Mouse (Mus musculus) liver, embryonic 16.5 days (tissue): Measurements from ENCODE around the gene Zdhhc14. TPM values are rescaled to one million over a fixed set of nuclear protein-coding genes. Genes with fewer than 3 reads are reported as not detected.
A peak's percentile ranks its signal among the peaks of the same experiment; 100 is the strongest.

Experiments used
- ATAC-seq: fragments of 200-750 bp; cut with Nextera tagmentation; 2 replicates; pipeline ENCODE4 v1.8.0; 2017; ENCODE audit warnings: low read depth, mild to moderate bottlenecking, moderate number of reproducible peaks, moderate library complexity
- H3K27ac ChIP-seq: fragments of 300-500 bp; sonication (generic); 2 replicates; pipeline ENCODE4 v1.5.1; 2014; ENCODE audit warnings: mild to moderate bottlenecking, low read length
- H3K27me3 ChIP-seq: fragments of 300-500 bp; sonication (generic); 2 replicates; pipeline ENCODE4 v1.6.1; 2014; ENCODE audit warnings: low read depth, low read length, mixed read lengths; ENCODE audit not compliant: control insufficient read depth, insufficient read depth
- H3K36me3 ChIP-seq: fragments of 300-500 bp; sonication (generic); 2 replicates; pipeline ENCODE4 v1.6.1; 2014; ENCODE audit warnings: mild to moderate bottlenecking; ENCODE audit not compliant: control insufficient read depth, insufficient read depth
- H3K4me1 ChIP-seq: fragments of 300-500 bp; sonication (generic); 2 replicates; pipeline ENCODE4 v1.6.1; 2014; ENCODE audit warnings: low read depth, low read length, mixed read lengths; ENCODE audit not compliant: control insufficient read depth
- H3K4me2 ChIP-seq: fragments of 300-500 bp; sonication (generic); 2 replicates; pipeline ENCODE4 v1.6.1; 2014; ENCODE audit warnings: low read depth, low read length, mixed read lengths
- H3K4me3 ChIP-seq: fragments of 300-500 bp; sonication (generic); 2 replicates; pipeline ENCODE4 v1.5.1; 2014; ENCODE audit warnings: low read depth, mild to moderate bottlenecking, low read length
- H3K9ac ChIP-seq: fragments of 300-500 bp; sonication (generic); 2 replicates; pipeline ENCODE4 v1.6.1; 2014; ENCODE audit warnings: low read depth, low read length
- H3K9me3 ChIP-seq: fragments of 300-500 bp; sonication (generic); replicated peaks from 2 replicates; pipeline ENCODE4 v1.6.1; 2016; ENCODE audit warnings: low read length; ENCODE audit not compliant: control insufficient read depth
- WGBS: fragments of 180-500 bp; shearing (Covaris S2); extraction: QIAGEN DNeasy Blood & Tissue Kit; methylation state at CpG from one replicate; pipeline ENCODE4 v1.1.7; 2014; ENCODE audit not compliant: insufficient replicate concordance; 5-methylcytosine and 5-hydroxymethylcytosine counted together
- polyA plus RNA-seq: library from polyadenylated mRNA; unstranded; fragments of >200 nt; fragmentation: Nextera tagmentation; extraction: Ambion mirVana; gene quantifications from 2 replicates; pipeline ENCODE4 v1.2.1, GENCODE M21; 2015

Zdhhc14 gene
- polyA plus RNA-seq, 1 experiment from 2014 or later: 3.0 TPM

DNA sequence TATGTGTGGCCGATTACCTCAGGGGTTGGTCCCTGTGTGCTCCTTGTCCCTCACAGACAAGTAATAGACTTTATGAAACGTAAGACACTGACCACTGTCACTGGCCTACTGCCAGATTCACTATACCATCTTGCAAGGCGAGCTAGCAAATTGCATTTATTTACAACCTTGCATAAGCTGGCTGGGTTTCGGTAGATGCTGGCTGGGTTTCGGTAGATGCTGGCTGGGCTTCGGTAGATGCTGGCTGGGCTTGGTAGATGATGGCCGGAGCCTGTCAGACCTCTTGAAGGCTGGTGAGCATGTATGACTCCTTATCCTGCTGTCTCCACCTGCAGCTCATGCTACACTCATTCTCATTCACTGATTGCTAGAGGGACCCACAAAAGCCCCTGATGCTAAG, 200.9 kb downstream of the Zdhhc14 start:
- no peaks in the 10 kb centered on the region for H3K27me3 ChIP-seq
- no peak overlapping the region for H3K4me2 ChIP-seq
- H3K4me3 ChIP-seq: no peak overlapping the region
- WGBS: 82% methylated on average over 7 of the region's 7 CpGs
- ATAC-seq: no peak
- H3K9me3 ChIP-seq: no peaks in the 10 kb centered on the region
- no peak overlapping the region for H3K27ac ChIP-seq
- no peak overlapping the region for H3K9ac ChIP-seq
- no peaks in the 10 kb centered on the region for H3K36me3 ChIP-seq
- no peaks in the 10 kb centered on the region for H3K4me1 ChIP-seq

DNA sequence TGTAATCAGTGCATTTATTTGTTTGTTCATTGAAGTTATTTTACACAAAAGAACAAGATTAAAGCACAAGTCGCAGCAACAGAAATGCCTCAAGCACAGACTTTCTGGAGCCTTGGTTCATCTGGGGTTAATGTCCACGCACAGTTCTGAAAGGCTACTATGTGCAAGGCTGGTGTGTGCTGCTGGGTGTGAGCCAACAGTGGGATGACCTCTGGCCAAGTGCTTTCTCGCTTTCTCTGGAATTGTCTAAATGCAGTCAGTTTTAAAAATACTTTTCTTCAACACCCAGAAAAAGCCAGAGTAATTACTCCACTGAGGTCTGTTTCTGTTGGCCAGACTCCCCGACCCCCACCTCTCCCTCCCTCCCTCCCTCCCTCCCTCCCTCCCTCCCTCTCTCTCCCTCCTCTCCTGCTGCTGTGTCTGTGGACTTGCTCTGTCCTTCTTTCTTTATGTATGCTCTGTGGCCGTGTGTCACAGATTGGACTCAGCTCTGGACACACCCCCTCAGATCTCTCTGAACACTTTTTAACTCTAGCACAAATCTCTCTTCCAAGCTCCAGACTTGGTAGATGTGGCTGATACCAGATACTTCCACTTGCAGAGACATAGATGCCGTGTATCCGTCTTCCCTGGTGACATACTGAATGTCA, 206.2 kb downstream of the Zdhhc14 start:
- Histone ChIP-seq H3K4me2 (no peak overlapping the region), H3K9me3 (no peaks in the 10 kb centered on the region), H3K4me1 (no peaks in the 10 kb centered on the region), H3K36me3 (no peaks in the 10 kb centered on the region), H3K9ac (no peak overlapping the region), H3K27me3 (no peaks in the 10 kb centered on the region), H3K27ac (no peak overlapping the region), H3K4me3 (no peak overlapping the region)
- WGBS: 67% methylated on average over 7 of the region's 7 CpGs
- ATAC-seq: peak; percentile 58; the same call in 1 of the 2 replicates

DNA sequence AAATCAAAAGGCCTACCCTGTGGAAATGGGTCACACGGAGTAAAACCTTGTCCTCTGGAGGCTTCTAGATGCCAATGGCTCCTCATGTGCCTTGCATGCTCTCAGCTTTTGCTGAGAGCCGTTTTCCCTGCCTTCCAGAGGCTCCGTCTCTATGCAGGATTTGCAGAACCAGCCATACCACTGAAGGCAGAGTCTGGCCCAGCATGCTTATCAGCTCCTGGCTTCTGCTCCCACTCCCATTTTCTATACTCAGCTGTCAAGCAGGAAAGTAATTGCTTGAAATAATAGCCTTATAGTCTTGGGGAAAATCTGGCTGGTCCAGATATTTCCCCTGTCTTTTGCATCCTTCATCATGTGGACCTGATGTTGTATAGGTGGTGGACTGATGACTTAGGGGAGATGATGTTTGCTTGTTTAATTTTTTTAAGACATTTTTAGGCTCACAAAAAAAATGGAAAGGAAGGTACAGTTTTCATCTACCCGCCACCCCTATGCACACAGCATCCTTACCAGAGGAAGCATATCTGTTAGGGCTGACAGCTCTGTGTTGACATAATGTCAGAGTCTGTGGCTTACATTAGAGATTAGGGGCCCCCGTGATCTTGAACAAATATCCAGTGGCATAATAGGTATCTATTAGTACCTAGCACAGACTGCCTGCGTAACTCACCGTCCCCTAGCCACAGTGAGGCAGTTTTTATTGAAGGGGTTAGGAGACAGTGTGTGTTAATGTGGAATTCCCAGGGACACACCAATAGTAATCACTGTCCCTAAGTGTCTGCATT, 218.2 kb downstream of the Zdhhc14 start:
- WGBS: 56% methylated on average over 7 of the region's 7 CpGs
- no peaks in the 10 kb centered on the region for H3K27me3 ChIP-seq
- no peak overlapping the region for H3K9ac ChIP-seq
- no peaks in the 10 kb centered on the region for H3K4me1 ChIP-seq
- no peaks in the 10 kb centered on the region for H3K36me3 ChIP-seq
- H3K9me3 ChIP-seq: no peaks in the 10 kb centered on the region
- ATAC-seq: no peak
- H3K27ac ChIP-seq: no peak overlapping the region
- no peak overlapping the region for H3K4me3 ChIP-seq
- no peak overlapping the region for H3K4me2 ChIP-seq

DNA sequence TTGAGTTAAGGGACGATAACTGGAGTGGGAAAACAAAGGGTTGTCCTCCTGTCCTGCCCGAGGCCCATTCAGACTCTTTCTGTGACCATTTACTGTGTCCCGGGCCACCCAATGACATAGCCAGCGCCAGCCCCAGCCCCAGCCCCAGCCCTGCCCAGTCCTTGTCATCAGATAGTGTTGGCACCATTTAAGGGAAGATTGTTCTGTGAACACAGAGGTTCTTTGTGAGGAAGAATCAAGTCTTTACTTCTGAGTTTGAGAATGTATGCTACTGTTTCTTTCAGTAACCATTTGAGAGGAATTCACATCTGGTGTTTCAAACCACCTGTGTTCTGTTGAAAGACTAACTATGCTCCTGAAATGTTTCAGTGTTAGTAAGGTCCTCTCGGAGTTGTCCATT, 219.5 kb downstream of the Zdhhc14 start:
- Histone ChIP-seq H3K27ac (no peak overlapping the region), H3K4me1 (no peaks in the 10 kb centered on the region), H3K9me3 (no peaks in the 10 kb centered on the region), H3K4me3 (no peak overlapping the region), H3K9ac (no peak overlapping the region), H3K4me2 (no peak overlapping the region), H3K36me3 (no peaks in the 10 kb centered on the region), H3K27me3 (no peaks in the 10 kb centered on the region)
- ATAC-seq: no peak
- 65% methylated on average over 5 of the region's 5 CpGs for WGBS

DNA sequence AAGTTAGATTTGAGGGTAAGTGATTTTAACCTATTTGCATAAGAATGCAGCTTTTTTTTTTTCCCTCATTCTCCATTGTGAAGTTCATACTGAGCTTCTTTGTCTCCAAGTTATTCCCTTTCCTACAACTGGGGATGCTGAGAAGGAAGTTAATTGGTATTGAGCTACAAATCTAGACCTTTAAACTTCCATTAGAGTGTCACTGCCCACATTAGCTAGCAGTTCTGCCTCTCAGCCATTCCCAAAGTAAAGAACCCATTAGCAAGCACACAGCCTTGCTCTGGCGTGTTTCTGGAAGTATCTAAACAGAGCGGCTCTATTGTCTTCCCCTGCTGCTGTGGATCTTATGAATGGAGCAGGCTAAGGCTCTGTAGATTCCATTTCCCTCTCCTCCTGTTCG, 220.8 kb downstream of the Zdhhc14 start:
- Histone ChIP-seq H3K36me3 (no peaks in the 10 kb centered on the region), H3K9ac (no peak overlapping the region), H3K4me3 (no peak overlapping the region), H3K27me3 (no peaks in the 10 kb centered on the region), H3K27ac (no peak overlapping the region), H3K4me1 (no peaks in the 10 kb centered on the region), H3K9me3 (no peaks in the 10 kb centered on the region), H3K4me2 (no peak overlapping the region)
- no peak for ATAC-seq
- WGBS: 71% methylated on average over 3 of the region's 3 CpGs

DNA sequence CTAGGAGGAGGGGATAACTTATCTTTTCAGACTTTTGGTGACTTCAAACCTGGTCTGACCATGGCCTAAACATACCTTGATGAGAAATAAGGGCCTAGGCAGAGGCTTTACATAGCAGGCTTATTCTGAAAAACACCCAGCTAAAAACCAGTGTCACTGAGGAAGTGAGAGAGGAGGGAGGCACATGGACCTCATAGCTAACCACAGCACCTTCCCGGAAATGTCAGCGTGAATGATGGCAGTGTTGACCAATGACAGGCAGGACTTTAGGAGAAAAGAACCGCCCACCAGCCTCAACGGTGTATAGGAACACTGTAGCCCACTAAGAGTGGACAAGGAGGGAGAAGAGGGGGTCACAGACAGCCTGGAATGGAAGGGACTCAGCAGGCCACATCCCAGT, 224.6 kb downstream of the Zdhhc14 start:
- Histone ChIP-seq H3K9me3 (no peaks in the 10 kb centered on the region), H3K4me1 (no peaks in the 10 kb centered on the region), H3K27me3 (no peaks in the 10 kb centered on the region), H3K27ac (no peak overlapping the region), H3K4me3 (no peak overlapping the region), H3K4me2 (no peak overlapping the region), H3K9ac (no peak overlapping the region), H3K36me3 (no peaks in the 10 kb centered on the region)
- WGBS: 54% methylated on average over 4 of the region's 4 CpGs
- ATAC-seq: no peak

DNA sequence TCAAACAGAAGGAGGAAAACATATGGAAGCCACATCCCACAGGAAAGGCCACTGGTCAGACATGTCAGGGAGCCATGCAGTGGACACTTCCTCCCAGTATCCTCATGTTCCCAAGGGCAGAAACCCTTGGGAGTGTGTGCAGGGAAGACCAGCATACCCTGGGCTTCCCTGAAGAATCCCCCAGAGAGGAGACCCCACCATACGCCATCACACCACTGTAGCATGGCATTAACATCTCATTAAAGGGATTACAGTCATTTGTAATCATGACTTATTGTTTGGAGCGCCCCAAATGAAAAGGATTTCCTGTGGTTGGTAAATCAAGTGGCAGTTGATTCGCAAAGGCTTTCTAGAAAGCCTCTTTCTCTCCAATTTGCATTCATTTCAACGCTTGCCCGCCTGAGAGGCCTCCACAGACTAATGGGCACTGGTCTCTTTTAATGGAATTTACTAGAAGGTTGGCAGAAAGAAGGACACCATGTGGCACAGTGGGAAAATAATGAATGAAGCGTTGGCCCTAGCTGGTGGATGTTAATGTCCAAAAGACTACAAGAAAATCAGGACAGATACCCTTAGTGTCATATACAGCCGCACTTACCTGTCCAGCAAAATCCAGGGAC, 226.5 kb downstream of the Zdhhc14 start:
- ATAC-seq: no peak
- no peak overlapping the region for H3K4me3 ChIP-seq
- 63% methylated on average over 7 of the region's 7 CpGs for WGBS
- no peaks in the 10 kb centered on the region; the same call in 1 of the 2 replicates for H3K9me3 ChIP-seq
- no peak overlapping the region for H3K27ac ChIP-seq
- no peaks in the 10 kb centered on the region for H3K4me1 ChIP-seq
- no peak overlapping the region for H3K4me2 ChIP-seq
- H3K36me3 ChIP-seq: no peaks in the 10 kb centered on the region
- H3K9ac ChIP-seq: no peak overlapping the region
- no peaks in the 10 kb centered on the region for H3K27me3 ChIP-seq

DNA sequence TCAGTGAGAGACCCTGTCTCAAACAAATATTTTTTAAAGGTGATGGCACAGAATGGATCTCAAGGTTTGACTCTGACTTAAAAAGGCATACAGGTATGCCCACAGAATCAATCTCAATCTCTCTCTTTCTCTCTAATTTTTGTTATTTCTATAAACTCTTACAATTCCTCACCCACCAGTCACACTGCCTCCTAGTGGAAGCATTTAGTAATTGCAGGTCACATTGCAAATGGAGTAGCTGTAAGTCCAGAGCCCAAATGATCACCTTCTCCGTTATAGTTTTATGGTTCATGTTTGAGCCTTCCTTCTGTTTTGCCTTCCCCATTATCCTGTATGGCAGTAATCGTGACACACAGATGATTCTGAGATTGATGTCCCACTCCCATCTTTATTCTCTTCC, 230.4 kb downstream of the Zdhhc14 start:
- Histone ChIP-seq H3K27ac (no peak overlapping the region), H3K9me3 (no peaks in the 10 kb centered on the region; the same call in 1 of the 2 replicates), H3K4me2 (no peak overlapping the region), H3K27me3 (no peaks in the 10 kb centered on the region), H3K9ac (no peak overlapping the region), H3K4me3 (no peak overlapping the region), H3K36me3 (no peaks in the 10 kb centered on the region), H3K4me1 (no peaks in the 10 kb centered on the region)
- WGBS: 81% methylated on average over 2 of the region's 2 CpGs
- no peak for ATAC-seq

DNA sequence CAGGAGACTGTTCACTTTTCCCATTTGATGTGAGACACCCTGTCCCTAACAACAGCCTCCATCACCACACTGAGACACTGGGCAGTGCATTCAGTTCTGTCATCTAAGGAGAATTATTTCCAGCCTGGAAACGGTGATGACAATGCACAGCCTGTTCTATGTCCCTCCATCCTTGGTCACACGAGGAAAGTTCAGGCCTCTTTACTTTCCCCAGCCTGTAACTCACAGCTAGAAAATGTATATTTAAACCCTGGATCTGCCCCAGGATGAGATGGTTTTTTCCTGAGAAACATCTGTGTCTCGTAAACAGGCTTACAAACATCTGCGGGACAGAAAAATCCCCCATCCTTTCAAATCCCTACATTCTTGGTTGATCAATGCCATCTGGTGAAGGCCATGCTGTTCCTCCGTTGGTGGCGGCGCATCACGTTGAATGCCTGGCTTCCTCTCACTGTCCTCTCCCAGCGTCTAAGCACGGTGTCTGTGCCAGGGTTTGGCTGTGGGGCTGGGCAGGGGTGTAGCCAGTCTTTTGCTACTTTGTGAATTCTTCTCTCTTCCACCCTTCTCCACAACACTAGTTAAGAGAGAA, 231.3 kb downstream of the Zdhhc14 start:
- 77% methylated on average over 10 of the region's 10 CpGs for WGBS
- H3K9ac ChIP-seq: no peak overlapping the region
- no peak for ATAC-seq
- no peak overlapping the region for H3K4me3 ChIP-seq
- H3K27me3 ChIP-seq: no peaks in the 10 kb centered on the region
- no peak overlapping the region for H3K27ac ChIP-seq
- no peak overlapping the region for H3K4me2 ChIP-seq
- no peaks in the 10 kb centered on the region; the same call in 1 of the 2 replicates for H3K9me3 ChIP-seq
- no peaks in the 10 kb centered on the region for H3K4me1 ChIP-seq
- H3K36me3 ChIP-seq: no peaks in the 10 kb centered on the region
